Comparison of ENCODE assay signal across 11 mouse cellular contexts in the genomic region with DNA sequence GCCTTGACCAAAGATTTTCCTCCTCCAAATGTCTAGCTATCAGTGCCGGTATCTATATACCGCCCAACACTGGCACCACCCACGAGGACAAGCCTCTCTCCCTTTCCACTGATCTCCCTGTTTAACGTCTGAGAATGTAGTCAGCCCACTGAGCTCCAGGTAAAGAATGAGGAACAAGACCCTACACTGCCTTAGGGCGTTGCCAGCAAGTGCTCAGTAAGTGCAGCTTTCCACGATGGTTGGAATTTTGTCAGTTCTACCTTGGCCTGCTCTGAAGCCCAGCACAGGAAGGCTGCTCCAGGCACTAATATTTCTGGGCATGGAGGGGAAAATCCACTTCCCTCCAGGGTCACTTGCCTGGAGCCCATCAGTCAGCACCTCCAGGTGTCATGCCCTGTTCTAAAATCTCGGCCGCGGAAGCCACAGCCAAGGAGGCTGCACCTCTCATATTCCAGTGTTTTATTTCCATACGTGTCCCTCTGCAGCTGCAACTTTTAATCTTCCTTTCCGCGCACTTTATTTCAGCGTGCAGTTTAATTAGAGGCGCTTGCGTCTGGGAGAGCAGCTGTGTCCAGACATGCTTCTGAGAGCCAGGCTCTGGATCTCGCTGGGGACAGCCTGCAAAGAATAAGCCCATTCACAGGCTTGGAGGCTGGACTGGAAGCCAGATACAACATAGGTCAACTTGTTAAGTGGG. TPM values are rescaled to one million over a fixed set of nuclear protein-coding genes. Genes with fewer than 3 reads are reported as not detected.
A peak's percentile ranks its signal among the peaks of the same experiment; 100 is the strongest.
DNase-seq lines count a peak whose midpoint lies in the region; ATAC-seq lines count a peak whose summit lies in the region.
"Had no signal": no experiment of that assay in that cellular context is flagged by ENCODE, and none has a peak within 500 bp of the region (broad histone marks: within the 10 kb centered on the region; RNA-seq: fewer than 3 reads in every experiment).

No protein-coding gene starts in this region.

- H3K36me3 ChIP-seq in midbrain, embryonic 14.5 days (ENCODE audit: control insufficient read depth, insufficient read depth, low read length), result no peaks in the 10 kb centered on the region
- no peaks in the 10 kb centered on the region for H3K36me3 ChIP-seq in midbrain, embryonic 16.5 days (ENCODE audit: control insufficient read depth, insufficient read depth, low read length)
- no peaks in the 10 kb centered on the region; the same call in 1 of the 2 replicates for H3K36me3 ChIP-seq in hindbrain, embryonic 12.5 days
- no peaks in the 10 kb centered on the region for H3K36me3 ChIP-seq in neural tube, embryonic 15.5 days

- no peaks in the 10 kb centered on the region for H3K27me3 ChIP-seq in midbrain, embryonic 14.5 days (ENCODE audit: control insufficient read depth, insufficient read depth, low read length)
- no peaks in the 10 kb centered on the region for H3K27me3 ChIP-seq in midbrain, embryonic 16.5 days (ENCODE audit: control insufficient read depth, insufficient read depth, low read depth, low read length)
- no peaks in the 10 kb centered on the region for H3K27me3 ChIP-seq in hindbrain, embryonic 12.5 days
- no peaks in the 10 kb centered on the region for H3K27me3 ChIP-seq in neural tube, embryonic 15.5 days (replicated peaks)
- H3K27me3 ChIP-seq: Patski had no signal

- no peak overlapping the region for H3K4me3 ChIP-seq in midbrain, embryonic 14.5 days (replicated peaks; ENCODE audit: low read depth, low read length)
- no peak overlapping the region for H3K4me3 ChIP-seq in midbrain, embryonic 16.5 days (ENCODE audit: low read depth, low read length)
- H3K4me3 ChIP-seq in hindbrain, embryonic 12.5 days, result no peak overlapping the region
- no peak overlapping the region for H3K4me3 ChIP-seq in neural tube, embryonic 15.5 days (replicated peaks)

- peak; percentile 75 for ATAC-seq in frontal cortex, adult (ENCODE audit: low TSS enrichment)
- no peak for ATAC-seq in midbrain, embryonic 14.5 days (ENCODE audit: low FRiP score, low TSS enrichment)
- ATAC-seq in midbrain, embryonic 16.5 days, result no peak
- ATAC-seq in hindbrain, embryonic 12.5 days (ENCODE audit: low FRiP score), result peak; percentile 46
- ATAC-seq in neural tube, embryonic 15.5 days (ENCODE audit: low FRiP score), result peak; percentile 15; the same call in 1 of the 2 replicates
- no peak for ATAC-seq in megakaryocyte, adult 5-6 weeks (ENCODE audit: poor library complexity, severe bottlenecking)
- ATAC-seq: Patski had no signal

- H3K27ac ChIP-seq in midbrain, embryonic 14.5 days (replicated peaks; ENCODE audit: low read depth, low read length), result no peak overlapping the region
- H3K27ac ChIP-seq in midbrain, embryonic 16.5 days (ENCODE audit: low read length), result no peak overlapping the region
- no peak overlapping the region for H3K27ac ChIP-seq in hindbrain, embryonic 12.5 days
- H3K27ac ChIP-seq in neural tube, embryonic 15.5 days (replicated peaks), result no peak overlapping the region

- WGBS in midbrain, embryonic 14.5 days, result 60% methylated on average over 16 of the region's 16 CpGs
- WGBS in midbrain, embryonic 16.5 days, result 56% methylated on average over 16 of the region's 16 CpGs
- WGBS in hindbrain, embryonic 12.5 days, result 68% methylated on average over 16 of the region's 16 CpGs
- WGBS in neural tube, embryonic 15.5 days, result 54% methylated on average over 16 of the region's 16 CpGs

- 0 out of 2 replicates have a peak, but pooled peaks cover 4% of the 10 kb centered on the region for H3K4me1 ChIP-seq in midbrain, embryonic 14.5 days (ENCODE audit: control insufficient read depth, insufficient read depth, low read length)
- H3K4me1 ChIP-seq in midbrain, embryonic 16.5 days (ENCODE audit: control insufficient read depth, insufficient read depth, low read length), result peaks cover 4% of the 10 kb centered on the region; the same call in 1 of the 2 replicates
- H3K4me1 ChIP-seq in hindbrain, embryonic 12.5 days, result peaks cover 16% of the 10 kb centered on the region
- H3K4me1 ChIP-seq in neural tube, embryonic 15.5 days, result peaks cover 12% of the 10 kb centered on the region

- no peak for DNase-seq in frontal cortex, postnatal 10 days (ENCODE audit: low spot score in 2 of 2)
- DNase-seq in midbrain, embryonic 14.5 days, result peak; percentile 49
- no peak for DNase-seq in ovary, postnatal 14 days (ENCODE audit: low spot score)
- DNase-seq: gastrocnemius, postnatal 25 days; kidney, postnatal 10 days had no signal

- H3K9ac ChIP-seq in midbrain, embryonic 14.5 days (replicated peaks; ENCODE audit: low read length), result no peak overlapping the region
- H3K9ac ChIP-seq in midbrain, embryonic 16.5 days (ENCODE audit: low read depth, low read length), result no peak overlapping the region
- no peak overlapping the region for H3K9ac ChIP-seq in hindbrain, embryonic 12.5 days
- no peak overlapping the region for H3K9ac ChIP-seq in neural tube, embryonic 15.5 days (replicated peaks)

- no peaks in the 10 kb centered on the region for H3K9me3 ChIP-seq in midbrain, embryonic 14.5 days (ENCODE audit: control insufficient read depth, low read length)
- H3K9me3 ChIP-seq in midbrain, embryonic 16.5 days (replicated peaks; ENCODE audit: control insufficient read depth, low read length, poor library complexity, severe bottlenecking), result no peaks in the 10 kb centered on the region
- H3K9me3 ChIP-seq in hindbrain, embryonic 12.5 days (replicated peaks), result no peaks in the 10 kb centered on the region
- no peaks in the 10 kb centered on the region for H3K9me3 ChIP-seq in neural tube, embryonic 15.5 days (replicated peaks)

- no peak overlapping the region for H3K4me2 ChIP-seq in midbrain, embryonic 14.5 days (ENCODE audit: low read length)
- H3K4me2 ChIP-seq in midbrain, embryonic 16.5 days (ENCODE audit: low read length), result no peak overlapping the region
- no peak overlapping the region for H3K4me2 ChIP-seq in hindbrain, embryonic 12.5 days (replicated peaks)
- H3K4me2 ChIP-seq in neural tube, embryonic 15.5 days, result no peak overlapping the region

RNA-seq across cellular contexts. Expression of gene Akna, which starts 34.1 kb away (rescaled TPM):
- 3.0 and 6.1 TPM in 2 replicates for polyA plus RNA-seq in midbrain, embryonic 14.5 days (2014; fragmentation: Nextera tagmentation; extraction: Ambion mirVana)
- polyA plus RNA-seq in midbrain, embryonic 16.5 days (2015; fragmentation: Nextera tagmentation; extraction: Ambion mirVana), result 5.3 and 6.0 TPM in 2 replicates
- 10.4 and 10.9 TPM in 2 replicates for polyA plus RNA-seq in hindbrain, embryonic 12.5 days (2016; fragmentation: Nextera tagmentation; extraction: Ambion mirVana)
- polyA plus RNA-seq in neural tube, embryonic 15.5 days (2015; fragmentation: Nextera tagmentation; extraction: Ambion mirVana), result 3.1 and 7.3 TPM in 2 replicates
- 84.6 and 91.2 TPM in 2 replicates for total RNA-seq in megakaryocyte, adult 5-6 weeks (2015)
- 43.5 and 56.7 TPM in 2 replicates for total RNA-seq in megakaryocyte, adult 5-6 weeks (2017)

RNA-seq across cellular contexts. Expression of gene Whrn, which starts 58.5 kb away (rescaled TPM):
- 7.8 and 8.0 TPM in 2 replicates for polyA plus RNA-seq in midbrain, embryonic 14.5 days (2014; fragmentation: Nextera tagmentation; extraction: Ambion mirVana)
- 4.5 and 4.9 TPM in 2 replicates for polyA plus RNA-seq in midbrain, embryonic 16.5 days (2015; fragmentation: Nextera tagmentation; extraction: Ambion mirVana)
- 10.6 and 10.8 TPM in 2 replicates for polyA plus RNA-seq in hindbrain, embryonic 12.5 days (2016; fragmentation: Nextera tagmentation; extraction: Ambion mirVana)
- 5.5 and 5.6 TPM in 2 replicates for polyA plus RNA-seq in neural tube, embryonic 15.5 days (2015; fragmentation: Nextera tagmentation; extraction: Ambion mirVana)
- total RNA-seq in megakaryocyte, adult 5-6 weeks (2015), result 0.45 and 1.5 TPM in 2 replicates
- total RNA-seq in megakaryocyte, adult 5-6 weeks (2017), result 0.07 and 0.65 TPM in 2 replicates

Comparison
In these comparisons a context has a peak if more than half of its experiments do, and no peak if none do; other contexts are left out.
1. ATAC-seq: peak in frontal cortex, adult (single experiment), hindbrain, embryonic 12.5 days (single experiment) and neural tube, embryonic 15.5 days (single experiment); none in midbrain, embryonic 14.5 days (single experiment), midbrain, embryonic 16.5 days (single experiment) and megakaryocyte, adult 5-6 weeks (single experiment).